Mouse (Mus musculus) midbrain, embryonic 11.5 days (tissue): ENCODE measurements around the gene Gnpat. TPM values are rescaled to one million over a fixed set of nuclear protein-coding genes. Genes with fewer than 3 reads are reported as not detected.

Source experiments
- ATAC-seq: fragments of 200-750 bp; cut with Nextera tagmentation; 2 replicates; pipeline ENCODE4 v1.8.0; 2017; ENCODE audit warnings: moderate TSS enrichment, moderate library complexity; ENCODE audit not compliant: low FRiP score
- DNase-seq: peaks from one replicate; pipeline ENCODE4 v3.0.0; 2015; ENCODE audit warnings: low spot score; ENCODE audit errors: missing footprints
- H3K27ac ChIP-seq: fragments of 300-500 bp; sonication (generic); 2 replicates; pipeline ENCODE4 v1.5.1; 2014; ENCODE audit warnings: low read depth, low read length
- H3K27me3 ChIP-seq: fragments of 300-500 bp; sonication (generic); 2 replicates; pipeline ENCODE4 v1.6.1; 2014; ENCODE audit warnings: mild to moderate bottlenecking, low read length, moderate library complexity, mixed read lengths; ENCODE audit not compliant: control insufficient read depth, insufficient read depth
- H3K36me3 ChIP-seq: fragments of 300-500 bp; sonication (generic); 2 replicates; pipeline ENCODE4 v1.6.1; 2014; ENCODE audit warnings: mild to moderate bottlenecking, low read length, moderate library complexity, mixed read lengths; ENCODE audit not compliant: control insufficient read depth, insufficient read depth
- H3K4me1 ChIP-seq: fragments of 300-500 bp; sonication (generic); 2 replicates; pipeline ENCODE4 v1.6.1; 2014; ENCODE audit warnings: low read length; ENCODE audit not compliant: control insufficient read depth, insufficient read depth
- H3K4me2 ChIP-seq: fragments of 300-500 bp; sonication (generic); 2 replicates; pipeline ENCODE4 v1.6.1; 2014; ENCODE audit warnings: mild to moderate bottlenecking, moderate library complexity
- H3K4me3 ChIP-seq: fragments of 300-500 bp; sonication (generic); 2 replicates; pipeline ENCODE4 v1.5.1; 2014; ENCODE audit warnings: low read depth, low read length
- H3K9ac ChIP-seq: fragments of 300-500 bp; sonication (generic); 2 replicates; pipeline ENCODE4 v1.6.1; 2014; ENCODE audit warnings: low read length
- H3K9me3 ChIP-seq: fragments of 300-500 bp; sonication (generic); 2 replicates; pipeline ENCODE4 v1.6.1; 2016; ENCODE audit warnings: low read length; ENCODE audit not compliant: control insufficient read depth
- WGBS: fragments of 180-500 bp; shearing (Covaris S2); extraction: QIAGEN DNeasy Blood & Tissue Kit; methylation state at CpG from one replicate; pipeline ENCODE4 v1.1.7; 2014; 5-methylcytosine and 5-hydroxymethylcytosine counted together
- polyA plus RNA-seq: library from polyadenylated mRNA; unstranded; fragments of >200 nt; fragmentation: Nextera tagmentation; extraction: Ambion mirVana; gene quantifications from 2 replicates; pipeline ENCODE4 v1.2.1, GENCODE M21; 2014

The Gnpat gene
- polyA plus RNA-seq, 1 experiment from 2014 or later, result 138 TPM

DNA sequence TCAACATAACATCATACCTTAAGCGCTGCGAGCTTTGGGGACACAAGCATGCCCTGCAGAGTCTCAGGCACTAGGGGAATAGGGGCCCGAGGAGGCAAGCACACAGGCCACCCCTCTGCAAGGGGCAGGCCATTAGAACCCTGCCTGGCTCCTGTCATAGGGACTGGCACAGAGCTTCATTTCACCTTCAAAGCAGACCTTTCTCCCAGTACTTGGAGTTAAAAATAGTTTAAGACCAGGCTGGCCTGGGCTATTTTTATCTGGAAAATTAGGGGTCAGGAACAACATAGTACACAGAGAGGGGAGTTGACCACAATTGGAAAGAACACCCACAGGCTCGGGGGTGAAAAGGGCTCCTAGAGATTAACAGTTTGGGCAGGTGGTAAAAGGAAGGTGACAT is 74.5 kb downstream of the Gnpat start:
- no peaks in the 10 kb centered on the region for H3K27me3 ChIP-seq
- H3K4me1 ChIP-seq, result no peaks in the 10 kb centered on the region
- no peak overlapping the region for H3K27ac ChIP-seq
- H3K36me3 ChIP-seq, result peaks cover 6% of the 10 kb centered on the region; the same call in 1 of the 2 replicates
- ATAC-seq, result no peak
- H3K9me3 ChIP-seq, result no peaks in the 10 kb centered on the region
- H3K4me2 ChIP-seq, result no peak overlapping the region
- H3K9ac ChIP-seq, result no peak overlapping the region
- H3K4me3 ChIP-seq, result no peak overlapping the region
- no peak for DNase-seq
- 95% methylated on average over 4 of the region's 4 CpGs for WGBS

Other genes starting within 250 kb of the Gnpat start
- gene 2310022B05Rik, start 199.7 kb upstream of the Gnpat start, polyA plus RNA-seq, result 17.4 and 21.2 TPM in 2 replicates
- 61.5 and 62.7 TPM in 2 replicates for gene Ttc13, start 141.1 kb upstream of the Gnpat start, polyA plus RNA-seq
- gene Arv1, start 140.9 kb upstream of the Gnpat start, polyA plus RNA-seq, result 31.1 and 33.0 TPM in 2 replicates
- gene Fam89a, start 111.2 kb upstream of the Gnpat start, polyA plus RNA-seq, result 2.1 and 2.2 TPM in 2 replicates
- gene Trim67, start 69.9 kb upstream of the Gnpat start, polyA plus RNA-seq, result 2.9 and 3.3 TPM in 2 replicates
- 40.6 and 41.7 TPM in 2 replicates for gene 2810004N23Rik, start 87 bp downstream of the Gnpat start, polyA plus RNA-seq
- gene Exoc8, start 34.7 kb downstream of the Gnpat start, polyA plus RNA-seq, result 7.1 and 7.2 TPM in 2 replicates
- 12.5 and 14.1 TPM in 2 replicates for gene Sprtn, start 34.9 kb downstream of the Gnpat start, polyA plus RNA-seq
- gene Egln1, start 86.3 kb downstream of the Gnpat start, polyA plus RNA-seq, result 18.5 and 21.0 TPM in 2 replicates
- gene Tsnax, start 150.0 kb downstream of the Gnpat start, polyA plus RNA-seq, result 155 and 175 TPM in 2 replicates
- gene Disc1, start 191.2 kb downstream of the Gnpat start, polyA plus RNA-seq, result 0.82 and 0.87 TPM in 2 replicates